Mouse (Mus musculus): ENCODE results near the gene Adcy4. TPM values are rescaled to one million over a fixed set of nuclear protein-coding genes. Genes with fewer than 3 reads are reported as not detected.

The Adcy4 gene
- polyA plus RNA-seq (2014; fragmentation: Nextera tagmentation; extraction: Ambion mirVana), result 8.9 and 9.0 TPM in 2 replicates

- DNase-seq (ENCODE audit: low spot score) (no peak), ATAC-seq (ENCODE audit: insufficient read depth, low FRiP score, low TSS enrichment) (no peak)
- Histone ChIP-seq H3K27me3 (ENCODE audit: control insufficient read depth, insufficient read depth, low read length) (peaks cover 64% of the 10 kb centered on the region), H3K4me1 (ENCODE audit: control insufficient read depth, insufficient read depth, low read length) (peaks cover 5% of the 10 kb centered on the region; the same call in 1 of the 2 replicates), H3K9me3 (ENCODE audit: control insufficient read depth, low read length) (no peaks in the 10 kb centered on the region), H3K36me3 (ENCODE audit: control insufficient read depth, insufficient read depth, low read length) (no peaks in the 10 kb centered on the region), H3K4me2 (ENCODE audit: low read depth) (peak within 1 kb of the TSS; percentile 39), H3K27ac (ENCODE audit: low read depth, low read length) (no peak within 1 kb of the TSS), H3K4me3 (ENCODE audit: low read depth, low read length) (peak within 1 kb of the TSS; percentile 34), H3K9ac (ENCODE audit: low read length) (peak within 1 kb of the TSS; percentile 37)
- 4% methylated on average over 13 of the region's 13 CpGs for WGBS
Measured at GRCm38 (mm10) chr14:55783958-55784235, at the start of gene Adcy4. Gene Adcy4 (minus strand): TSS chr14:55784095.

- ATAC-seq (ENCODE audit: insufficient read depth, low FRiP score, low TSS enrichment) (no peak), DNase-seq (ENCODE audit: low spot score) (no peak)
- Histone ChIP-seq H3K27ac (ENCODE audit: low read depth, low read length) (no peak overlapping the region), H3K4me1 (ENCODE audit: control insufficient read depth, insufficient read depth, low read length) (no peaks in the 10 kb centered on the region), H3K4me3 (ENCODE audit: low read depth, low read length) (no peak overlapping the region), H3K36me3 (ENCODE audit: control insufficient read depth, insufficient read depth, low read length) (no peaks in the 10 kb centered on the region; the same call in 1 of the 2 replicates), H3K9me3 (ENCODE audit: control insufficient read depth, low read length) (no peaks in the 10 kb centered on the region), H3K4me2 (ENCODE audit: low read depth) (no peak overlapping the region), H3K27me3 (ENCODE audit: control insufficient read depth, insufficient read depth, low read length) (no peaks in the 10 kb centered on the region), H3K9ac (ENCODE audit: low read length) (no peak overlapping the region)
- WGBS, result 85% methylated on average over 4 of the region's 4 CpGs
Measured at GRCm38 (mm10) chr14:55833126-55833525, 49.2 kb upstream of the Adcy4 start.

GRCm38 (mm10) chr14:55830331-55830730 is 46.4 kb upstream of the Adcy4 start:
- no peak overlapping the region for H3K27ac ChIP-seq (ENCODE audit: low read depth, low read length)
- H3K4me3 ChIP-seq (ENCODE audit: low read depth, low read length), result no peak overlapping the region
- no peaks in the 10 kb centered on the region; the same call in 1 of the 2 replicates for H3K36me3 ChIP-seq (ENCODE audit: control insufficient read depth, insufficient read depth, low read length)
- no peaks in the 10 kb centered on the region for H3K4me1 ChIP-seq (ENCODE audit: control insufficient read depth, insufficient read depth, low read length)
- no peaks in the 10 kb centered on the region for H3K9me3 ChIP-seq (ENCODE audit: control insufficient read depth, low read length)
- H3K9ac ChIP-seq (ENCODE audit: low read length), result no peak overlapping the region
- ATAC-seq (ENCODE audit: insufficient read depth, low FRiP score, low TSS enrichment), result no peak
- DNase-seq (ENCODE audit: low spot score), result no peak
- 82% methylated on average over 4 of the region's 4 CpGs for WGBS
- H3K4me2 ChIP-seq (ENCODE audit: low read depth), result no peak overlapping the region
- peaks cover 4% of the 10 kb centered on the region for H3K27me3 ChIP-seq (ENCODE audit: control insufficient read depth, insufficient read depth, low read length)

GRCm38 (mm10) chr14:55829854-55830253 is 46.0 kb upstream of the Adcy4 start:
- Histone ChIP-seq H3K27ac (ENCODE audit: low read depth, low read length) (no peak overlapping the region), H3K4me2 (ENCODE audit: low read depth) (no peak overlapping the region), H3K36me3 (ENCODE audit: control insufficient read depth, insufficient read depth, low read length) (no peaks in the 10 kb centered on the region; the same call in 1 of the 2 replicates), H3K9ac (ENCODE audit: low read length) (no peak overlapping the region), H3K4me1 (ENCODE audit: control insufficient read depth, insufficient read depth, low read length) (peaks cover 2% of the 10 kb centered on the region), H3K27me3 (ENCODE audit: control insufficient read depth, insufficient read depth, low read length) (peaks cover 4% of the 10 kb centered on the region), H3K4me3 (ENCODE audit: low read depth, low read length) (no peak overlapping the region), H3K9me3 (ENCODE audit: control insufficient read depth, low read length) (no peaks in the 10 kb centered on the region)
- ATAC-seq (ENCODE audit: insufficient read depth, low FRiP score, low TSS enrichment) (no peak), DNase-seq (ENCODE audit: low spot score) (no peak)
- 95% methylated on average over 16 of the region's 16 CpGs for WGBS

- no peak for DNase-seq (ENCODE audit: low spot score)
Measured at GRCm38 (mm10) chr14:55828716-55829263, 44.9 kb upstream of the Adcy4 start.

GRCm38 (mm10) chr14:55826551-55827340 is 42.9 kb upstream of the Adcy4 start:
- Histone ChIP-seq H3K27ac (ENCODE audit: low read depth, low read length) (no peak overlapping the region), H3K27me3 (ENCODE audit: control insufficient read depth, insufficient read depth, low read length) (peaks cover 4% of the 10 kb centered on the region), H3K36me3 (ENCODE audit: control insufficient read depth, insufficient read depth, low read length) (no peaks in the 10 kb centered on the region; the same call in 1 of the 2 replicates), H3K4me2 (ENCODE audit: low read depth) (peak overlapping the region; percentile 81), H3K4me1 (ENCODE audit: control insufficient read depth, insufficient read depth, low read length) (peaks cover 7% of the 10 kb centered on the region), H3K9ac (ENCODE audit: low read length) (peak overlapping the region; percentile 27), H3K4me3 (ENCODE audit: low read depth, low read length) (peak overlapping the region; percentile 54), H3K9me3 (ENCODE audit: control insufficient read depth, low read length) (no peaks in the 10 kb centered on the region)
- 7% methylated on average over 41 of the region's 41 CpGs for WGBS
- ATAC-seq (ENCODE audit: insufficient read depth, low FRiP score, low TSS enrichment) (no peak), DNase-seq (ENCODE audit: low spot score) (peak; percentile 27)

More at GRCm38 (mm10) chr14:55828716-55829263, 44.9 kb upstream of the Adcy4 start:
- H3K27ac ChIP-seq (ENCODE audit: low read depth, low read length), result no peak overlapping the region
- WGBS, result 44% methylated on average over 3 of the region's 3 CpGs
- no peaks in the 10 kb centered on the region for H3K9me3 ChIP-seq (ENCODE audit: control insufficient read depth, low read length)
- H3K27me3 ChIP-seq (ENCODE audit: control insufficient read depth, insufficient read depth, low read length), result peaks cover 4% of the 10 kb centered on the region
- no peak overlapping the region for H3K9ac ChIP-seq (ENCODE audit: low read length)
- peaks cover 7% of the 10 kb centered on the region for H3K4me1 ChIP-seq (ENCODE audit: control insufficient read depth, insufficient read depth, low read length)
- ATAC-seq (ENCODE audit: insufficient read depth, low FRiP score, low TSS enrichment), result no peak
- no peak overlapping the region for H3K4me2 ChIP-seq (ENCODE audit: low read depth)
- H3K36me3 ChIP-seq (ENCODE audit: control insufficient read depth, insufficient read depth, low read length), result no peaks in the 10 kb centered on the region; the same call in 1 of the 2 replicates
- H3K4me3 ChIP-seq (ENCODE audit: low read depth, low read length), result no peak overlapping the region

- H3K9me3 ChIP-seq (ENCODE audit: control insufficient read depth, low read length), result no peaks in the 10 kb centered on the region
- peak overlapping the region; percentile 81 for H3K4me2 ChIP-seq (ENCODE audit: low read depth)
- WGBS, result 1% methylated on average over 15 of the region's 15 CpGs
- peak overlapping the region; percentile 54 for H3K4me3 ChIP-seq (ENCODE audit: low read depth, low read length)
- ATAC-seq (ENCODE audit: insufficient read depth, low FRiP score, low TSS enrichment), result no peak
- H3K4me1 ChIP-seq (ENCODE audit: control insufficient read depth, insufficient read depth, low read length), result peaks cover 7% of the 10 kb centered on the region
- 0 out of 2 replicates have a peak overlapping the region, but pooled peaks have one; percentile 11 for H3K27ac ChIP-seq (ENCODE audit: low read depth, low read length)
- no peaks in the 10 kb centered on the region; the same call in 1 of the 2 replicates for H3K36me3 ChIP-seq (ENCODE audit: control insufficient read depth, insufficient read depth, low read length)
- H3K27me3 ChIP-seq (ENCODE audit: control insufficient read depth, insufficient read depth, low read length), result peaks cover 4% of the 10 kb centered on the region
- peak overlapping the region; percentile 27 for H3K9ac ChIP-seq (ENCODE audit: low read length)
- DNase-seq (ENCODE audit: low spot score), result no peak
Measured at GRCm38 (mm10) chr14:55826142-55826541, 42.2 kb upstream of the Adcy4 start.

GRCm38 (mm10) chr14:55825216-55826051 is 41.5 kb upstream of the Adcy4 start:
- WGBS, result 1% methylated on average over 22 of the region's 37 CpGs
- peaks cover 7% of the 10 kb centered on the region for H3K4me1 ChIP-seq (ENCODE audit: control insufficient read depth, insufficient read depth, low read length)
- DNase-seq (ENCODE audit: low spot score) (peak; percentile 70), ATAC-seq (ENCODE audit: insufficient read depth, low FRiP score, low TSS enrichment) (no peak)
- peaks cover 4% of the 10 kb centered on the region for H3K27me3 ChIP-seq (ENCODE audit: control insufficient read depth, insufficient read depth, low read length)
- H3K27ac ChIP-seq (ENCODE audit: low read depth, low read length), result peak overlapping the region; percentile 83
- no peaks in the 10 kb centered on the region for H3K9me3 ChIP-seq (ENCODE audit: control insufficient read depth, low read length)
- no peaks in the 10 kb centered on the region; the same call in 1 of the 2 replicates for H3K36me3 ChIP-seq (ENCODE audit: control insufficient read depth, insufficient read depth, low read length)
- H3K9ac ChIP-seq (ENCODE audit: low read length), result peak overlapping the region; percentile 67
- peak overlapping the region; percentile 54 for H3K4me3 ChIP-seq (ENCODE audit: low read depth, low read length)
- H3K4me2 ChIP-seq (ENCODE audit: low read depth), result peak overlapping the region; percentile 81

All from neural tube, embryonic 11.5 days (tissue).